In the genomic region with DNA sequence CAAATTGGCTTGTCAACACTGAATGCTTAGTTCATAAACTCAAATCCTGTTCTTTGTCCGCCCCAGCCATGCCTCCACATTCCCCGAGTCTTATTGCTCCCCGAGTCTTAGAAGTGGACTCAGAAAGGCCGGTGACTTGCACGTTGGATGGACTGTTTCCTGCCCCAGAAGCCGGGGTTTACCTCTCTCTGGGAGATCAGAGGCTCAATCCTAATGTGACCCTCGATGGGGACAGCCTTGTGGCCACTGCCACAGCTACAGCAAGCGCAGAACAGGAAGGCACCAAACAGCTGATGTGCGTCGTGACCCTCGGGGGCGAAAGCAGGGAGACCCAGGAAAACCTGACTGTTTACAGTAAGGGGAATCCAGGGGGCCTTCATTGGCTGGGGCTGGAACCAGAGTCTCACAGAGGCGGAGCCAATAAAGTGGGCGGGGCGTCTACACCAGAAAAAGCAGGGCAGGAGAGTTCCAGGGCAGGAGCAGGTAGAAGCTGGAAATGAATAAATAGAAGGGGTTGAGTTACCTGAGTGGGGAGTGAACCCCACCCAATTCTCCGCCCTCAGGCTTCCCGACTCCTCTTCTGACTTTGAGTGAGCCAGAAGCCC, we compare ENCODE assay signal across 10 mouse cellular contexts. TPM values are rescaled to one million over a fixed set of nuclear protein-coding genes. Genes with fewer than 3 reads are reported as not detected.
DNase-seq lines count a peak whose midpoint lies in the region; ATAC-seq and TF ChIP-seq lines count a peak whose summit lies in the region.
"Had no signal": no experiment of that assay in that cellular context is flagged by ENCODE, and none has a peak within 500 bp of the region (broad histone marks: within the 10 kb centered on the region; RNA-seq: fewer than 3 reads in every experiment).

No protein-coding gene starts in this region.

- WGBS in forebrain, embryonic 10.5 days = 1% methylated on average over 17 of the region's 17 CpGs
- WGBS in forebrain, embryonic 13.5 days = 2% methylated on average over 17 of the region's 17 CpGs
- 6% methylated on average over 17 of the region's 17 CpGs for WGBS in lung, postnatal 0 days
- WGBS in intestine, postnatal 0 days = 7% methylated on average over 17 of the region's 17 CpGs

- no peak for ATAC-seq in forebrain, embryonic 13.5 days
- ATAC-seq in lung, postnatal 0 days = no peak
- ATAC-seq in intestine, postnatal 0 days = no peak
- ATAC-seq in erythroblast, adult 5-6 weeks (replicated peaks; ENCODE audit: low FRiP score, poor library complexity, severe bottlenecking) = no peak

- H3K36me3 ChIP-seq in forebrain, embryonic 10.5 days (replicated peaks) = no peaks in the 10 kb centered on the region
- no peaks in the 10 kb centered on the region for H3K36me3 ChIP-seq in forebrain, embryonic 13.5 days (ENCODE audit: poor library complexity, severe bottlenecking)
- H3K36me3 ChIP-seq in lung, postnatal 0 days (ENCODE audit: insufficient read depth, low read length) = no peaks in the 10 kb centered on the region
- H3K36me3 ChIP-seq in intestine, postnatal 0 days (ENCODE audit: control insufficient read depth, insufficient read depth) = no peaks in the 10 kb centered on the region

- DNase-seq in forebrain, embryonic 10.5 days (ENCODE audit: extremely low spot score, low spot score) = peak; percentile 26
- DNase-seq in lung, postnatal 0 days (ENCODE audit: low spot score) = peak; percentile 10
- no peak for DNase-seq in lung, postnatal 10 days
- peak; percentile 52 for DNase-seq in retina, embryonic 14.5 days (ENCODE audit: low spot score)
- DNase-seq in lung, postnatal 4 days = no peak
- DNase-seq: adrenal gland, postnatal 10 days had no signal

- TF ChIP-seq CTCF in lung, postnatal 0 days (IDR thresholded peaks at IDR 0.05) = no peak
- no peak for TF ChIP-seq CTCF in intestine, postnatal 0 days (IDR thresholded peaks at IDR 0.05; ENCODE audit: low read depth)

- H3K27ac ChIP-seq in forebrain, embryonic 10.5 days = no peak overlapping the region
- H3K27ac ChIP-seq in forebrain, embryonic 13.5 days = no peak overlapping the region
- no peak overlapping the region for H3K27ac ChIP-seq in lung, postnatal 0 days (ENCODE audit: low read length)
- no peak overlapping the region for H3K27ac ChIP-seq in intestine, postnatal 0 days (ENCODE audit: low read depth, low read length)

- peaks cover 100% of the 10 kb centered on the region for H3K27me3 ChIP-seq in forebrain, embryonic 10.5 days (ENCODE audit: poor library complexity, severe bottlenecking)
- peaks cover 99% of the 10 kb centered on the region for H3K27me3 ChIP-seq in forebrain, embryonic 13.5 days
- H3K27me3 ChIP-seq in lung, postnatal 0 days (replicated peaks; ENCODE audit: insufficient read depth, low read length) = peaks cover 42% of the 10 kb centered on the region
- peaks cover 70% of the 10 kb centered on the region for H3K27me3 ChIP-seq in intestine, postnatal 0 days (replicated peaks; ENCODE audit: control insufficient read depth, insufficient read depth, low read length)

- no peak overlapping the region for H3K9ac ChIP-seq in forebrain, embryonic 13.5 days
- no peak overlapping the region for H3K9ac ChIP-seq in lung, postnatal 0 days (replicated peaks; ENCODE audit: low read depth)
- H3K9ac ChIP-seq in intestine, postnatal 0 days (ENCODE audit: low read depth, low read length) = no peak overlapping the region

- no peak overlapping the region for H3K4me2 ChIP-seq in forebrain, embryonic 13.5 days
- no peak overlapping the region for H3K4me2 ChIP-seq in lung, postnatal 0 days (replicated peaks; ENCODE audit: low read depth, low read length)
- H3K4me2 ChIP-seq in intestine, postnatal 0 days (replicated peaks; ENCODE audit: low read depth) = 0 out of 2 replicates have a peak overlapping the region, but pooled peaks have one; percentile 9

- no peak overlapping the region for H3K4me3 ChIP-seq in forebrain, embryonic 10.5 days
- H3K4me3 ChIP-seq in forebrain, embryonic 13.5 days = no peak overlapping the region; the same call in 1 of the 2 replicates
- no peak overlapping the region for H3K4me3 ChIP-seq in lung, postnatal 0 days (ENCODE audit: low read depth, low read length)
- no peak overlapping the region for H3K4me3 ChIP-seq in intestine, postnatal 0 days (ENCODE audit: low read depth, low read length)

- TF ChIP-seq EP300 in lung, postnatal 0 days (IDR thresholded peaks at IDR 0.05) = no peak

- peaks cover 80% of the 10 kb centered on the region for H3K4me1 ChIP-seq in forebrain, embryonic 10.5 days
- H3K4me1 ChIP-seq in forebrain, embryonic 13.5 days = peaks cover 59% of the 10 kb centered on the region
- peaks cover 12% of the 10 kb centered on the region; the same call in 1 of the 2 replicates for H3K4me1 ChIP-seq in lung, postnatal 0 days (ENCODE audit: insufficient read depth, low read depth, low read length)
- H3K4me1 ChIP-seq in intestine, postnatal 0 days (replicated peaks; ENCODE audit: control insufficient read depth, insufficient read depth, low read length) = peaks cover 23% of the 10 kb centered on the region

- peaks cover 6% of the 10 kb centered on the region; the same call in 1 of the 2 replicates for H3K9me3 ChIP-seq in forebrain, embryonic 10.5 days
- H3K9me3 ChIP-seq in forebrain, embryonic 13.5 days (replicated peaks) = no peaks in the 10 kb centered on the region
- H3K9me3 ChIP-seq in lung, postnatal 0 days (ENCODE audit: low read length) = no peaks in the 10 kb centered on the region
- no peaks in the 10 kb centered on the region for H3K9me3 ChIP-seq in intestine, postnatal 0 days (ENCODE audit: control insufficient read depth)

RNA-seq across cellular contexts. Expression of a gene that starts 2.7 kb away (rescaled TPM):
- polyA plus RNA-seq in forebrain, embryonic 10.5 days (2016; fragmentation: Nextera tagmentation; extraction: Ambion mirVana) = 0.05 TPM in 1 of 2 replicates, not detected in the other
- 0.19 and 0.45 TPM in 2 replicates for polyA plus RNA-seq in forebrain, embryonic 13.5 days (2015; fragmentation: Nextera tagmentation; extraction: Ambion mirVana)
- 0.18 and 0.27 TPM in 2 replicates for polyA plus RNA-seq in lung, postnatal 0 days (2015; fragmentation: Nextera tagmentation; extraction: Ambion mirVana)
- polyA plus RNA-seq in intestine, postnatal 0 days (2015; fragmentation: Nextera tagmentation; extraction: Ambion mirVana) = 0.08 and 0.12 TPM in 2 replicates
- 0.58 TPM in 1 of 2 replicates, not detected in the other for total RNA-seq in erythroblast, adult 5-6 weeks (2015; ENCODE audit: low replicate concordance)
- total RNA-seq in erythroblast, adult 5-6 weeks (2017; ENCODE audit: low replicate concordance) = 4.7 and 5.4 TPM in 2 replicates

RNA-seq across cellular contexts. Expression of a gene that starts 5.4 kb away (rescaled TPM):
- 4.8 and 7.9 TPM in 2 replicates for polyA plus RNA-seq in forebrain, embryonic 10.5 days (2016; fragmentation: Nextera tagmentation; extraction: Ambion mirVana)
- polyA plus RNA-seq in forebrain, embryonic 13.5 days (2015; fragmentation: Nextera tagmentation; extraction: Ambion mirVana) = 0.17 and 0.37 TPM in 2 replicates
- 3.3 and 3.8 TPM in 2 replicates for polyA plus RNA-seq in lung, postnatal 0 days (2015; fragmentation: Nextera tagmentation; extraction: Ambion mirVana)
- 0.12 and 0.20 TPM in 2 replicates for polyA plus RNA-seq in intestine, postnatal 0 days (2015; fragmentation: Nextera tagmentation; extraction: Ambion mirVana)
- total RNA-seq in erythroblast, adult 5-6 weeks (2015; ENCODE audit: low replicate concordance) = 39.2 and 40.8 TPM in 2 replicates
- total RNA-seq in erythroblast, adult 5-6 weeks (2017; ENCODE audit: low replicate concordance) = 20.6 and 35.8 TPM in 2 replicates

RNA-seq across cellular contexts. Expression of a gene that starts 18.8 kb away (rescaled TPM):
- 4.1 and 5.8 TPM in 2 replicates for polyA plus RNA-seq in forebrain, embryonic 10.5 days (2016; fragmentation: Nextera tagmentation; extraction: Ambion mirVana)
- polyA plus RNA-seq in forebrain, embryonic 13.5 days (2015; fragmentation: Nextera tagmentation; extraction: Ambion mirVana) = 2.4 and 2.8 TPM in 2 replicates
- 236 and 352 TPM in 2 replicates for polyA plus RNA-seq in lung, postnatal 0 days (2015; fragmentation: Nextera tagmentation; extraction: Ambion mirVana)
- polyA plus RNA-seq in intestine, postnatal 0 days (2015; fragmentation: Nextera tagmentation; extraction: Ambion mirVana) = 10.2 and 11.8 TPM in 2 replicates
- 0.84 and 1.2 TPM in 2 replicates for total RNA-seq in erythroblast, adult 5-6 weeks (2015; ENCODE audit: low replicate concordance)
- 2.2 and 2.3 TPM in 2 replicates for total RNA-seq in erythroblast, adult 5-6 weeks (2017; ENCODE audit: low replicate concordance)

RNA-seq across cellular contexts. Expression of a gene that starts 32.0 kb away (rescaled TPM):
- 152 and 154 TPM in 2 replicates for polyA plus RNA-seq in forebrain, embryonic 10.5 days (2016; fragmentation: Nextera tagmentation; extraction: Ambion mirVana)
- polyA plus RNA-seq in forebrain, embryonic 13.5 days (2015; fragmentation: Nextera tagmentation; extraction: Ambion mirVana) = 115 and 124 TPM in 2 replicates
- polyA plus RNA-seq in lung, postnatal 0 days (2015; fragmentation: Nextera tagmentation; extraction: Ambion mirVana) = 112 and 125 TPM in 2 replicates
- 107 and 113 TPM in 2 replicates for polyA plus RNA-seq in intestine, postnatal 0 days (2015; fragmentation: Nextera tagmentation; extraction: Ambion mirVana)
- total RNA-seq in erythroblast, adult 5-6 weeks (2015; ENCODE audit: low replicate concordance) = 7.9 and 19.0 TPM in 2 replicates
- 6.8 and 11.4 TPM in 2 replicates for total RNA-seq in erythroblast, adult 5-6 weeks (2017; ENCODE audit: low replicate concordance)

RNA-seq across cellular contexts. Expression of a gene that starts 32.3 kb away (rescaled TPM):
- 1.5 and 1.9 TPM in 2 replicates for polyA plus RNA-seq in forebrain, embryonic 10.5 days (2016; fragmentation: Nextera tagmentation; extraction: Ambion mirVana)
- 0.81 and 2.2 TPM in 2 replicates for polyA plus RNA-seq in forebrain, embryonic 13.5 days (2015; fragmentation: Nextera tagmentation; extraction: Ambion mirVana)
- 0.51 TPM in 1 of 2 replicates, not detected in the other for polyA plus RNA-seq in lung, postnatal 0 days (2015; fragmentation: Nextera tagmentation; extraction: Ambion mirVana)
- polyA plus RNA-seq in intestine, postnatal 0 days (2015; fragmentation: Nextera tagmentation; extraction: Ambion mirVana) = not detected in 2 replicates
- total RNA-seq in erythroblast, adult 5-6 weeks (2015; ENCODE audit: low replicate concordance) = not detected in 2 replicates
- total RNA-seq in erythroblast, adult 5-6 weeks (2017; ENCODE audit: low replicate concordance) = not detected in 2 replicates
- total RNA-seq: adrenal gland, postnatal 10 days had no signal
- polyA plus RNA-seq: gonadal fat pad, adult 2 months had no signal

Comparison
In these comparisons a context has a peak if more than half of its experiments do, and no peak if none do; other contexts are left out.
1. DNase-seq: peak in forebrain, embryonic 10.5 days (single experiment), lung, postnatal 0 days (single experiment) and retina, embryonic 14.5 days (single experiment); none in lung, postnatal 10 days (single experiment) and lung, postnatal 4 days (0 of 2).
2. RNA of a gene that starts 18.8 kb away (polyA plus RNA-seq): 236 to 352 TPM in lung, postnatal 0 days; 10.2 to 11.8 TPM in intestine, postnatal 0 days, 4.1 to 5.8 TPM in forebrain, embryonic 10.5 days and 2.4 to 2.8 TPM in forebrain, embryonic 13.5 days; every median in the first group is over 10 times any median in the second.